Comparison of ENCODE assay signal across 9 mouse cellular contexts in genomic region chr11:106325566-106326206, GRCm38 (mm10). TPM values are rescaled to one million over a fixed set of nuclear protein-coding genes. Genes with fewer than 3 reads are reported as not detected.
DNase-seq lines count a peak whose midpoint lies in the region; ATAC-seq and TF ChIP-seq lines count a peak whose summit lies in the region.
"Had no signal": no experiment of that assay in that cellular context is flagged by ENCODE, and none has a peak within 500 bp of the region (broad histone marks: within the 10 kb centered on the region; RNA-seq: fewer than 3 reads in every experiment).

No protein-coding gene starts in this region.

- DNase-seq in left cerebral cortex, adult 18-20 months (ENCODE audit: low spot score in 2 of 2): peak; percentile 62 to 72
- no peak for DNase-seq in left cerebral cortex, adult 11 months (ENCODE audit: low spot score)
- peak; percentile 42 to 82 for DNase-seq in adrenal gland, adult (ENCODE audit: inconsistent age in 2 of 2, low spot score in 1 of 2)
- peak; percentile 74 for DNase-seq in embryo, embryonic 10.5 days (ENCODE audit: low spot score)
- peak; percentile 86 for DNase-seq in induced T-regulatory cell, adult 2 months (ENCODE audit: low read depth)
- peak; percentile 56 to 64 for DNase-seq in left cerebral cortex, adult 2 months (ENCODE audit: extremely low spot score in 1 of 2, low spot score in 2 of 2)
- DNase-seq in neural tube, embryonic 11.5 days (ENCODE audit: low spot score): peak; percentile 55
- peak; percentile 84 for DNase-seq in thymus, adult 2 months

- TF ChIP-seq CTCF in left cerebral cortex, adult 2 months (IDR thresholded peaks at IDR 0.05): peak; percentile 86
- peak; percentile 61; the same call in 1 of the 2 replicates for TF ChIP-seq CTCF in thymus, adult 2 months (IDR thresholded peaks at IDR 0.05; ENCODE audit: borderline replicate concordance, control insufficient read depth, extremely low read depth, insufficient read depth, low read length, poor library complexity)

- intact Hi-C loops in left cerebral cortex, adult 2 months (cut with DNase I): loop anchor here (5.0 to 10.0 kb wide), 2 partner anchors 68 to 299 kb away; partner anchors contain the start of genes Ftsj3 and Psmc5

- 71% methylated on average over 8 of the region's 8 CpGs for WGBS in neural tube, embryonic 11.5 days
- WGBS in thymus, adult 2 months: 70% methylated on average over 8 of the region's 8 CpGs

- H3K9ac ChIP-seq in neural tube, embryonic 11.5 days (ENCODE audit: low read length): no peak overlapping the region

- H3K9me3 ChIP-seq in neural tube, embryonic 11.5 days (ENCODE audit: control insufficient read depth, low read length): no peaks in the 10 kb centered on the region

- no peak for TF ChIP-seq POLR2A in thymus, adult 2 months (IDR thresholded peaks at IDR 0.05; ENCODE audit: control insufficient read depth, extremely low read depth, insufficient read depth, low read length, poor library complexity)

- no peaks in the 10 kb centered on the region for H3K36me3 ChIP-seq in neural tube, embryonic 11.5 days (ENCODE audit: control insufficient read depth, insufficient read depth, low read length)
- H3K36me3 ChIP-seq in thymus, adult 2 months (ENCODE audit: control insufficient read depth, insufficient read depth, low read length): no peaks in the 10 kb centered on the region

- no peak overlapping the region for H3K4me3 ChIP-seq in left cerebral cortex, adult 2 months
- no peak overlapping the region for H3K4me3 ChIP-seq in neural tube, embryonic 11.5 days (ENCODE audit: low read depth, low read length)
- H3K4me3 ChIP-seq in thymus, adult 2 months (ENCODE audit: control insufficient read depth, insufficient read depth, low read length): no peak overlapping the region
- H3K4me3 ChIP-seq: megakaryocyte, embryonic 14.5 days had no signal

- no peak overlapping the region for H3K27ac ChIP-seq in left cerebral cortex, adult 2 months
- H3K27ac ChIP-seq in neural tube, embryonic 11.5 days (ENCODE audit: low read depth, low read length): no peak overlapping the region
- H3K27ac ChIP-seq in thymus, adult 2 months (ENCODE audit: control insufficient read depth, insufficient read depth, low read length): no peak overlapping the region

- no peaks in the 10 kb centered on the region for H3K27me3 ChIP-seq in neural tube, embryonic 11.5 days (ENCODE audit: control insufficient read depth, insufficient read depth, low read length)
- no peaks in the 10 kb centered on the region for H3K27me3 ChIP-seq in thymus, adult 2 months (ENCODE audit: control insufficient read depth, insufficient read depth, low read length)

- no peak overlapping the region for H3K4me2 ChIP-seq in neural tube, embryonic 11.5 days (ENCODE audit: low read depth)

- H3K4me1 ChIP-seq in neural tube, embryonic 11.5 days (ENCODE audit: control insufficient read depth, insufficient read depth, low read length): no peaks in the 10 kb centered on the region
- H3K4me1 ChIP-seq in thymus, adult 2 months (replicated peaks; ENCODE audit: control insufficient read depth, insufficient read depth, low read length): peaks cover 7% of the 10 kb centered on the region; the same call in 1 of the 2 replicates

- no peak for ATAC-seq in neural tube, embryonic 11.5 days (ENCODE audit: insufficient read depth, low FRiP score, low TSS enrichment)

RNA-seq across cellular contexts. Expression of gene Cd79b, which starts 11.1 kb away (rescaled TPM):
- not detected for total RNA-seq in left cerebral cortex, adult 18-20 months (2021)
- not detected for total RNA-seq in left cerebral cortex, adult 2 months (2021)
- 1.7 and 2.8 TPM in 2 replicates for polyA plus RNA-seq in neural tube, embryonic 11.5 days (2014; fragmentation: Nextera tagmentation; extraction: Ambion mirVana)
- polyA plus RNA-seq in thymus, adult 2 months (2012; rRNA removed): 33.2 and 39.6 TPM in 2 replicates

RNA-seq across cellular contexts. Expression of gene Gh, which starts 24.0 kb away (rescaled TPM):
- not detected for total RNA-seq in left cerebral cortex, adult 18-20 months (2021)
- total RNA-seq in left cerebral cortex, adult 2 months (2021): not detected
- polyA plus RNA-seq in neural tube, embryonic 11.5 days (2014; fragmentation: Nextera tagmentation; extraction: Ambion mirVana): not detected in 2 replicates
- 0.74 and 1.7 TPM in 2 replicates for polyA plus RNA-seq in thymus, adult 2 months (2012; rRNA removed)

RNA-seq across cellular contexts. Expression of gene Scn4a, which starts 27.4 kb away (rescaled TPM):
- total RNA-seq in left cerebral cortex, adult 18-20 months (2021): not detected
- total RNA-seq in left cerebral cortex, adult 2 months (2021): not detected
- polyA plus RNA-seq in neural tube, embryonic 11.5 days (2014; fragmentation: Nextera tagmentation; extraction: Ambion mirVana): 0.04 and 0.07 TPM in 2 replicates
- 0.92 and 1.2 TPM in 2 replicates for polyA plus RNA-seq in thymus, adult 2 months (2012; rRNA removed)

RNA-seq across cellular contexts. Expression of gene Prr29, which starts 39.6 kb away (rescaled TPM):
- not detected for total RNA-seq in left cerebral cortex, adult 18-20 months (2021)
- total RNA-seq in left cerebral cortex, adult 2 months (2021): not detected
- polyA plus RNA-seq in neural tube, embryonic 11.5 days (2014; fragmentation: Nextera tagmentation; extraction: Ambion mirVana): not detected in 2 replicates
- 30.1 and 31.1 TPM in 2 replicates for polyA plus RNA-seq in thymus, adult 2 months (2012; rRNA removed)

RNA-seq across cellular contexts. Expression of gene Tcam1, which starts 49.2 kb away (rescaled TPM):
- under 1 TPM in 1 of 2 experiments, not detected in 1; 0.12 TPM for total RNA-seq in left cerebral cortex, adult 18-20 months (2021)
- not detected for total RNA-seq in left cerebral cortex, adult 2 months (2021)
- polyA plus RNA-seq in neural tube, embryonic 11.5 days (2014; fragmentation: Nextera tagmentation; extraction: Ambion mirVana): 0.14 and 0.21 TPM in 2 replicates
- 0.42 and 0.47 TPM in 2 replicates for polyA plus RNA-seq in thymus, adult 2 months (2012; rRNA removed)
